Mouse (Mus musculus) spleen, embryonic (tissue): Measurements from ENCODE around the gene Map4k3.
"Not testable (repeated sequence)": the region's sequence is repeated elsewhere in the genome, so short reads cannot be mapped to it uniquely, and the experiment has no call there.

ENCODE experiments used
- CTCF ChIA-PET: fragments of 350-600 bp; sonication (Branson Sonifier 250); formaldehyde crosslinking; loops from one replicate; lab custom pipeline; 2022; lab: Charles Lee

Map4k3 gene

DNA sequence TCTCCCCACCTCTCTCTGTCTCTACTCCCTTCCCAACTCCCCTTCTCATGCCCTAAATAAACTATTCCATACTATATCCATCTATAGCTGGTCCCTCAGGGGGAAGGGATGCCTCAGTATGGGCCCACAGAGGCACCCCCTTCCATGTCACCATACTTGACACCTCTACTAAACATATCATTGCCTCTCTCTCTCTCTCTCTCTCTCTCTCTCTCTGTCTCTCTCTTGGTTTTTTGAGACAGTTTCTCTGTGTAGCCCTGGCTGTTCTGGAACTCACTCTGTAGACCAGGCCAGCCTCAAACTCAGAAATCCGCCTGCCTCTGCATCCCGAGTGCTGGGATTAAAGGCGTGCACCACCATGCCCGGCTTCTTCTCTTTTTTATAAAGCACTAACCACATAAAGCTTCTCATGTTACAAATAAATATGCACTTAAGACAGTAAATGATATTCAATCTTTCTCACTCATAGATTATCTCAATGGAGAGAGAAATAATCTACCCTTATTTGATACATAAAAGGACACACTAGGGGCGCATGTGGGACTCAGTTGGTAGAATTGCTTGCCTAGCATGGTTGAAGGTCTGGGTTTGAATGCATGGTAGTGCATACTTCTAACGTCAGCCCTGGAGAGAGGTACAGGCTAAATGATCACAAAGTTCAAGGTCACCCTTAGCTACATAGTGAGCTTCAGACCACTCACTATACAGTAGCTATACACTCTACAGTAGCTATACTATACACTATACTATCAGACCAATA lies 159.3 kb downstream of the Map4k3 start:
- CTCF ChIA-PET = interaction anchor here (0.6 to 0.7 kb wide), 2 partner anchors 211 to 276 kb away, joined by 3 read pairs; no protein-coding TSS in a partner anchor

DNA sequence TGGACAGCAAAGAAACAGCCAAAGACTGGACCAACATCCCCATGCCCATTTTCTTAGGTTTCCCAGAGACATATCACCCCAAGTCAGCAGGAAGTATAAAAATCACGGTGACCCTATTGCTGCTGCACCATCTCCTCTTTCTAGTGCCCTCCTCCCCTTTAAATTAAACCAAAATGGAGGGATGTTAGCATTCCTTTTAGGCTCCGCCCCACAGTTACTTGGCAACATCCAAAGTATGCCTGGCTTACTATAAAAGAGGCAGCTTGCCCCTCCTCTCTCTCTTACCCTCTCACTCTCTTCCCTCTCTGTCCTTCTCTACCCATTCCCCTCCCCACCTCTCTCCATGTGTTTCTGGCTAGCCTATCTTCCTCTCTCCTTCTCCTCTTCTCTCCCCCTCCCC lies 159.8 kb downstream of the Map4k3 start:
- CTCF ChIA-PET = interaction anchor here (0.6 to 0.7 kb wide), 2 partner anchors 212 to 275 kb away, joined by 3 read pairs; no protein-coding TSS in a partner anchor

- CTCF ChIA-PET = no interaction called here
Measured at GRCm38 (mm10) chr17:80564611-80564924, 163.7 kb downstream of the Map4k3 start.

- CTCF ChIA-PET = not testable (repeated sequence)
Measured at GRCm38 (mm10) chr17:80563762-80564610, 164.3 kb downstream of the Map4k3 start.

GRCm38 (mm10) chr17:80562792-80563191 lies 165.5 kb downstream of the Map4k3 start:
- CTCF ChIA-PET = interaction anchor here (0.5 to 0.6 kb wide), 2 partner anchors 78 to 340 kb away, joined by 5 to 10 read pairs; no protein-coding TSS in a partner anchor

DNA sequence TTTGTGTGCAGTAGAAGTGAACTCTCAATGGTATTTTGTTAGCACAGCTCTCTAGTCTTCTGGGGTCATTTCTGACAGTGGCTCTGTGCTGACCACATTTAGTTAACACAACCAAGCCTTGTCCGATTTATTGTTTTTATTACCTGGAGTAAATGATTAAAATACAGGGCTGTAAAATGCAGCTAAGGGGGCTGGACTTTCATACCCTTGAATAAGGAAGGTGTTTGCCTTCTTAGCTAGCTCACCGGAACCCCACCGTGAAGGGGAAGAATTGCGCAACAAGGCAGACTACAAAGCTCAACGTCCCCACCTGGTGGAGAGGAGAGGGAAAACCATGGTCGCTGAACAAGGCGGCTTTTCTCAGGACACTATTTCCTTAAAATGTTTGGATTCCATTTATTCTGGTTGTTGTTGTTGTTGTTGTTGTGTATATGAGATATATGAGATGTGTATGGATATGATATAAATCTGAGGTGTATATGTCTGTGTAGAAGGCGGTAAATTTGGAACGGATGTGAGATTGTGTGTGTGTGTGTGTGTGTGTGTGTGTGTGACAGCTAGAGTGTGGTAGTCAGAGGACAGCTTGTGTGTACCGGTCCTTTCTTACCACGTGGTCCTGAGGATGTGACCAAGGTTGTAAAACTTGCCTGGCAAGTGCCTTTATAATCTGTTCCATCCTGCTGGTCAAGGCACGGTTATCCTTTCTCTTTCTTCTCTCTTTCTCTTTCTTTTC lies 167.4 kb downstream of the Map4k3 start:
- CTCF ChIA-PET = interaction anchor here (0.7 to 1.4 kb wide), 5 partner anchors 100 to 689 kb away, joined by 3 to 24 read pairs (median 7); no protein-coding TSS in a partner anchor

- CTCF ChIA-PET = interaction anchor here (0.7 kb wide), 1 partner anchor 463 kb away, joined by 5 read pairs; no protein-coding TSS in a partner anchor
Measured at GRCm38 (mm10) chr17:80559745-80560144, 168.5 kb downstream of the Map4k3 start.

DNA sequence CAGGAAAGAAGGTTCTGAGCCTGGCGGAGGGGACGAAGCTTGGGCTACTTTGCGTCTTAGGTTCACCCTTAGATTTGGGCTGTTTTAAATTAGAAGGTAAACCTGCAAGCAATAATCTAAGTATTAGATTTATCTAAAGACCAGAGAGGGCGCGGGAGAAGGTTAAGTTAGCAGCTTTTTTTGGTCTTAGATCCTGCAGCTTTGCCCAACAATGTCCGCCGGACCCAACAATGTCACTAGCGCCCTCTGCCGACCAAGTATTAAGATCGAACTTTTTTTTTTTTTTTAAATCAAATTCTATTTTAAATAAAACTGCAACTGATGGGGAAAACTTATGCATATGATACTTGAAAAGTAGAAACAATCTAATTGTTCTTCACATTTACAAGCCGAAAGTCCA lies 169.2 kb downstream of the Map4k3 start:
- CTCF ChIA-PET = interaction anchor here (0.7 to 1.4 kb wide), 3 partner anchors 57 to 463 kb away, joined by 3 to 7 read pairs (median 5); no protein-coding TSS in a partner anchor

DNA sequence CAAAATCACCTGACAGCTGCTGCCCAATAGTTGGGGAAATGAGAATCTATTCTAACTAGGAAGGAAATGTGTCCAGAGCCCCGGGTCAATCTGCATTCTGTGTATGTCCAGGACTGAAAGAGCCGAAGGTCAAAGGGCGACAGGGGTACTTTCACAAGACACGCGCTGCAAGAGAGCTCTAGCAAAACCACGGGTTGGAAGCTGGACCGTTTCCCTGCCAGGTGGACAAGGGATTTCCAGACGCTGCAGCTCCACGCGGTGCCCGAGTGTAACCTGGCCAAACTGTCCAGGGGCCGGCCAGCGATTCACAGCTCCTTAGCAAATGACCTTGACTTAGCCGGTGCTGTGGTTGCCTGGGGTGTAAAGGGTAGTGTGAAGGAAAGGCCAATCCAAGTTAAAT lies 169.7 kb downstream of the Map4k3 start:
- CTCF ChIA-PET = interaction anchor here (0.5 to 1.4 kb wide), 3 partner anchors 56 to 134 kb away, joined by 3 to 7 read pairs (median 4); no protein-coding TSS in a partner anchor

DNA sequence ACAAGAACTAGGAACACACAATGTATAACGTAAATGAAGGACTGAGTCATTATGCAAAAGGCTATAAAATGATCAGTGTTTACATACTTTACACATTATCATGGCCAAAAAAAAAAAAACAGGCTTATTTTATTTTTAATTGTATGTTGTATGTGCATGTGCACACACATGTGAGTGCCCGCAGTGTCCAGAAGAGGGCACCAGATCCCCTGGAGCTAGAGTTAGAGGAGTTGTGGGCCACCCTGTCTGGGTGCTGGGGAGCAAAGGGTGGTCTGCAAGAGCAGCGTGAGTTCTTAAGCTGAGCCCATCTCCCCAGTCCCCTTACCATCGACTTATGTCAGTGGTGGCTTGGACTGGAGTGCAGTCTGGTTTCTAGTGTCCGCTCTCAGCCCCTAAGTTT lies 170.8 kb downstream of the Map4k3 start:
- CTCF ChIA-PET = interaction anchor here (0.6 kb wide), 1 partner anchor 350 kb away, joined by 4 read pairs; no protein-coding TSS in a partner anchor

DNA sequence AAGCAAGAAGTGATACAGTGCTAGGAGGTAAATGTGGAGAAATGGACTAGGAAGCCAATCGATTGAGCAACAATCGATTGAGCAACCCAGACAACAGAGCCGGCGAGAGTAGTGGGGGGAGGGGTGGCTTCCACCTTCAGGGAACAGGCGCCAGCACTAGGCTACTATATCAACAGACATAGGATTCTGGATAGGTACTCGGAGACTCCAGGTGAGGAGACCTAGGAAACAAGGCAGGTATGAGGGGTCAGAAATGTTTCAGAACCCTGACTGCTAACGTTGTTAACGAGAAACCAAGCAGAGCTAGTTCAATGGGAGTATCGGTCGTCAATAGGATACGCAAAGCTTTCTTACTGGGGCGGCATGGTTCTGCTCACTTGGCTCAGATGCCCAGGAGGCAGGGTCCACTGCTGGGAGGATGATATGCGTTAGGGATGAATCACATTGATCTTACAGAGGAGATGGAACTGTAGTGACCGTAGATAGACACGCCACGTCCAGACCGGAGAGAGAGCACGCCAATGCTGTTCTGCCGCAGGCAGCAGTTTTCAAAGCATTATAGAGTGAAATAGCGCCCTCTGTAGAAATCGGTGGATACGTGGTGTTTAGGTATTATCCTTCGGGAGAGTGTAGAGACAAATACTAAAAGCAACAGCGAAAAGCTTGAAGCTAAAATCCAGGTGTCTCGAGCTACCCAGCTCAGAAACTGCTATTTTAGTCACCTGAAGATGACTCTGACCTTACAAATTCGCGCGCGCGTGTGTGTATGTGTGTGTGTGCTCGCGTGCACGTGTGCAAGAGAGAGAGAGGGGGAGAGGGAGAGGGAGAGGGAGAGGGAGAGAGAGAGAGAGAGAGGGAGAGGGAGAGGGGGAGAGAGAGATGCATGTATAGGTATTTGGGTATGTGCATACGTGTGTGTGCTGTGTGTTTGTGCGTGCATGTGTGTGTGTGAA lies 174.7 kb downstream of the Map4k3 start:
- CTCF ChIA-PET = interaction anchor here (0.7 to 0.8 kb wide), 3 partner anchors 63 to 221 kb away, joined by 3 to 10 read pairs (median 3); no protein-coding TSS in a partner anchor

- CTCF ChIA-PET = no interaction called here
Measured at GRCm38 (mm10) chr17:80552653-80553052, 175.6 kb downstream of the Map4k3 start.

DNA sequence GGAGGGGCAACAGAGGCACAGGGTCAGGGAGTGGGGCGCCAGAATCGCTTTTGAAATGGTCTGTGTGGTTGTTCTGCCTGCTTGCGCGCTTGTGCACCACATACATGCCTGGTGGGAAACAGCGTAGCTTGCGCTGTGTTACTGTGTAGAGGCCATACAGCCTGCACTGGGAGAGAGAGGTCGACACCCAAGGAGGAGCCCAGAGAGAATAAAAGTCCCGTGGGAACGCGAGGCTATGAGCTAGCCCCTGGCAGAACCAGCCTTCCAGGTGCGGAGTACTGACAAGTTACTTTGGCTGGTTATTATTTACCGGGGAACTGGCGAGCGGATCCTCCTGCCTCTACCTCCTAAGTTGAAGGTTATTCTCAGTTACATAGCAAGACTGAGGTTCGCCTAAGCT lies 177.3 kb downstream of the Map4k3 start:
- CTCF ChIA-PET = no interaction called here

GRCm38 (mm10) chr17:80546846-80547245 lies 181.4 kb downstream of the Map4k3 start:
- CTCF ChIA-PET = no interaction called here

DNA sequence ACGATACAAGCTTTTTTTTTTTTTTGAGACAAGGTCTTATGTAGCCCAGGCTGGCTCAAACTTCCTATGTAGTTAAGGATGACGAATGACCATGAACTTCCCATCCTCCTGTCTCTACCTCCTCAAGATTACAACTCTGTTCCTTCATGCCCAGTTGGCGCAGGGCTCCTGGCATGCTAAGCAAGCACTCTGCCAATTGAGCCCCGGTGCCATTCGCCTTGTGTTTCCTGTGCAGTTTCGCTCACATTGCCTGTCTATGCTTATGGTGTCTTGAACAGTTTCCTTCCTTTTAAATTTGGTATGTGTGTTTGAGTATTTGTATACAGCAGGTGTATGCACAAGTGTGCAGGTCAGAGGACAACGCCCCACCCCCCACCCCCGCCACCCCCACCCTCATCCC lies 182.1 kb downstream of the Map4k3 start:
- CTCF ChIA-PET = interaction anchor here (0.6 to 0.7 kb wide), 3 partner anchors 80 to 1253 kb away, joined by 4 to 9 read pairs (median 6); no protein-coding TSS in a partner anchor

DNA sequence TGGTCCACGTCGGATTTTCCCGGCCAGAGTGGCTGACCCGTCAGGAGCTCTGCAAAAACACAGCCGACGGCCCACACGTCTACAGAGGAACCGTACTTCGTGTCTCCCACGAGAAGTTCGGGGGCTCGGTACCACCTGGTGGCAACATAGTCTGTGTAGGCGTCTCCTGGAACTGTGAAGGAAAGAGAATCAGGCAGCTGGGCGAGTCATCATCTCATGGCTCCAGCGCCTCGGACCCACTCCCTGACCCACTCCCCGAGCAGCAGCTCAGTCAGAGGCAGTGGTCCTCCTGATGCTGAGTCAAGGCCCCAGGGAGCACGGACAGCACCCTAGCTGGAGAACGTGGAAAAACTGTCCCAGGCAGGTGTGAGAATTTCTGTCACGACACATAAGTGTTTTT lies 184.6 kb downstream of the Map4k3 start:
- CTCF ChIA-PET = no interaction called here

DNA sequence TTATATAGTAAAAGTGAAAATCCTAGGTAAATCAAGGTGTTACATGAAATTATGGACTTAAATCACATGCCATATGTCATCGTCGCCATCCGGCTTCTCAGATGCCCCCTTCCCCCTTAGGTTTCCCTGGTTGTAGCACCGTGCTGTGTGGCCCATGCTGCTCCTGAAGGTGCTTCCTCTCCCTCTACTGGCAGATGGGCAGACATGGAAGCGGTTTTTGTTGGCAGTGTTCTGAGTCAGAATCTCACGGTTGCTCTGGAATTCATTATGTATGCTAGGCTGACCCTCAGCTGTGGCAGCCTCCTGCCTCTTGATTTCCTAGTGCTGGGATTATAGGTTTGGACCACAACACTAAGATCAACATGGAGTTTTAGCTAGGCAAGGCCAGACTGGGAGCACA lies 191.1 kb downstream of the Map4k3 start:
- CTCF ChIA-PET = no interaction called here

- CTCF ChIA-PET = no interaction called here
Measured at GRCm38 (mm10) chr17:80535633-80536032, 192.7 kb downstream of the Map4k3 start.

DNA sequence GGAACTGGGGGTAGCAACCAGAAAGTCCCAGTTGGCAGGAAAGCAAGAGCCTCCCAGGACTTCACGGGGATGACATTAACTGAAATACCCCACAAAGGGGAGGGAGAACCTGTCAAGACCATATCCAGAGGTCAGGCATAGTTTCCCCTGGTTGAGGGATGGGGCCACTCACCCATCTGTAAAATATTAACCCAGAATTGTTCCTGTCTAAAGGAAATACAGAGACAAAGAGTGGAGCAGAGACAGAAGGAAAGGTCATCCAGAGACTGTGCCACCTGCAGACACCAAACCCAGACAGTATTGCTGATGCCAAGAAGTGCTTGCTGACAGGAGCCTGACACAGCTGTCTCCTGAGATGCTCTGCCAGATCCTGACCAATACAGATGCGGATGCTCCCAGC lies 196.9 kb downstream of the Map4k3 start:
- CTCF ChIA-PET = not testable (repeated sequence)
